Mouse (Mus musculus): Measurements from ENCODE around the gene Wnt1. TPM values are rescaled to one million over a fixed set of nuclear protein-coding genes. Genes with fewer than 3 reads are reported as not detected.
A peak's percentile ranks its signal among the peaks of the same experiment; 100 is the strongest.

Gene Wnt1
- polyA plus RNA-seq, 1 experiment: not detected

- 0 out of 2 replicates have a peak, but pooled peaks cover 3% of the 10 kb centered on the region for H3K4me1 ChIP-seq (ENCODE audit: control insufficient read depth, insufficient read depth, low read length)
- H3K27me3 ChIP-seq (replicated peaks; ENCODE audit: control insufficient read depth, insufficient read depth, low read length): peaks cover 3% of the 10 kb centered on the region
- DNase-seq: no peak
- WGBS: 8% methylated on average over 13 of the region's 13 CpGs
- no peak overlapping the region for H3K27ac ChIP-seq (ENCODE audit: insufficient read depth, low read depth, low read length)
- no peak for TF ChIP-seq CTCF (conservative IDR thresholded peaks at IDR 0.05; ENCODE audit: insufficient read depth, insufficient read length, low read depth, low read length)
- no peak for TF ChIP-seq POLR2A (IDR thresholded peaks at IDR 0.05; ENCODE audit: low read depth, low read length)
- H3K36me3 ChIP-seq (ENCODE audit: control insufficient read depth, insufficient read depth, low read length): no peaks in the 10 kb centered on the region
- H3K4me3 ChIP-seq (ENCODE audit: insufficient read depth, low read depth, low read length): no peak overlapping the region
Measured at GRCm38 (mm10) chr15:98796803-98797595, 7.3 kb downstream of the Wnt1 start.

DNA sequence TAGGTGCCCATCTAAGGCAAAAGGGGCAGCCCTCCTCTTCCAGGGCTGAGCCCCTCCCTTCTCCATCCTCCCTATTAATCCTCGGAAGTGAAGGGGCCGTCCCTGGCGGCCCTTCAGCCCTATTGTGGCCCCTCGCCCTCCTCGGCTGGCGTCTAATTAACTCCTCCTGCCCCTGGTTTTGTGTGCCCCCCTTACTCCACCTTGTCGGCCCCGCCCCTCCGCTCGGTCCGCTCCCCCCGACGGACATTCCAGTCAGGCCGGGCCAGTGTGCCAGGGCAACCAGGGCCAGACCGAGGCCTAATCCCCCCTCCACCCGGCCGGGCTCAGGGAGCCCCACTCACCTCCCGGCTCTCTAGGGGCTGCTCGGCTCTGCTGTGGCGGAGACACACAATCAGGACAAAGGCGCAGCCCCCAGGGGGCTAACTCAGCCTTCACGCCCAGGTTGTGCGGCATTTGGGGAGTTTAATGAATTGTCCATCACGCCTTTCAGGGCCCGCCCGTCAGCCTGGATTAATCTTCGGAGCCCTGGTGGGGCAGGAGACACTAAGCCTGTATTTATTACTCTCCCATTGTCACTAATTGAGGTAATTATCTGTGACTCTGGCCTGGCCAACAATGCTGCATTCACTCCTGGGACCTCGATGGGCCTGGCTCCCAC lies 8.3 kb downstream of the Wnt1 start:
- 25% methylated on average over 28 of the region's 28 CpGs for WGBS
- TF ChIP-seq CTCF (conservative IDR thresholded peaks at IDR 0.05; ENCODE audit: insufficient read depth, insufficient read length, low read depth, low read length) (no peak), POLR2A (IDR thresholded peaks at IDR 0.05; ENCODE audit: low read depth, low read length) (no peak)

DNA sequence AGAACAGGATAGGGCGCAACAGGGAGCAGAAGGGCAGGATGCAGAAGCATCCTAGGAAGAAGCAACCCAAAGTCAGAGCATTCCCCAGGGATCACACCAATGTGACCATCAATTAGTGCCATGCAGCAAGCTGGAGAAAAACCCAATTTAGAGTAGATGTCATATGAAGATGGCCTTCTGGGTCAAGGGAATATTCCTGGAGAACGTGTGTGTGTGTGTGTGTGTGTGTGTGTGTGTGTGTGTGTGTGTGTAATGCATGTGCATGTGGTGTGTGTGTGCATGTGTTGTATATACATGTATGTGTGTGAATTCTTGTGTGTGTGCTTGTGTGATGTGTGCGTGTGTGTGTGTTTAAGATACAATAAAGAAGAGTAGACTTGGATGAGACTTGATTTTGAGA lies 9.2 kb downstream of the Wnt1 start:
- no peaks in the 10 kb centered on the region for H3K36me3 ChIP-seq (ENCODE audit: control insufficient read depth, insufficient read depth, low read length)
- WGBS: 64% methylated on average over 3 of the region's 3 CpGs
- no peak for DNase-seq
- no peak overlapping the region for H3K27ac ChIP-seq (ENCODE audit: insufficient read depth, low read depth, low read length)
- no peaks in the 10 kb centered on the region for H3K4me1 ChIP-seq (ENCODE audit: control insufficient read depth, insufficient read depth, low read length)
- H3K4me3 ChIP-seq (ENCODE audit: insufficient read depth, low read depth, low read length): no peak overlapping the region
- TF ChIP-seq POLR2A (IDR thresholded peaks at IDR 0.05; ENCODE audit: low read depth, low read length) (no peak), CTCF (conservative IDR thresholded peaks at IDR 0.05; ENCODE audit: insufficient read depth, insufficient read length, low read depth, low read length) (no peak)
- H3K27me3 ChIP-seq (replicated peaks; ENCODE audit: control insufficient read depth, insufficient read depth, low read length): no peaks in the 10 kb centered on the region

More for the DNA sequence above, 8.3 kb downstream of the Wnt1 start:
- Histone ChIP-seq H3K27ac (ENCODE audit: insufficient read depth, low read depth, low read length) (no peak overlapping the region), H3K27me3 (replicated peaks; ENCODE audit: control insufficient read depth, insufficient read depth, low read length) (no peaks in the 10 kb centered on the region), H3K36me3 (ENCODE audit: control insufficient read depth, insufficient read depth, low read length) (no peaks in the 10 kb centered on the region), H3K4me1 (ENCODE audit: control insufficient read depth, insufficient read depth, low read length) (no peaks in the 10 kb centered on the region), H3K4me3 (ENCODE audit: insufficient read depth, low read depth, low read length) (no peak overlapping the region)
- no peak for DNase-seq

DNA sequence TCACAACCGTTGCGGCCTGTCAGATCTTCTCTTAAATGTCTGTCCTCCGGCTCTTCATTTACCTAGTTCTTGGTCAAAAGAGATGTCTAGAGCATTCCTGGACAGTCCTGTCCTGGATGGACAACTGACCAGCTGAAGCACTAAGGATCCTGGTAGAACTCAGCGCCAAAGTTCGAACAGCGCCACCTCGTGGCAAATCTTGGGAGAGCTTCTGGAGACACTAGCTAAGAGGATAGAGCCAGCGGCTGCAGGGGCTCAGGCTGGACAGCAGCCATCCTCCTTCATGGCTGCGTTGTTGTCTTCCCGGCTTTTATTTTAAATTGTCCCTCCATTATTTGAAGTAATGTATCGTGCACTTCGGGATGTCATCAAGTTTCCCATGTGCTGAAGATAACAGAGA lies 9.7 kb downstream of the Wnt1 start:
- 11% methylated on average over 12 of the region's 12 CpGs for WGBS

GRCm38 (mm10) chr15:98802926-98803325 lies 13.3 kb downstream of the Wnt1 start:
- WGBS: 24% methylated on average over 8 of the region's 8 CpGs
- H3K4me3 ChIP-seq (ENCODE audit: insufficient read depth, low read depth, low read length): no peak overlapping the region
- H3K4me1 ChIP-seq (ENCODE audit: control insufficient read depth, insufficient read depth, low read length): peaks cover 1% of the 10 kb centered on the region; the same call in 1 of the 2 replicates
- H3K36me3 ChIP-seq (ENCODE audit: control insufficient read depth, insufficient read depth, low read length): no peaks in the 10 kb centered on the region
- no peak overlapping the region for H3K27ac ChIP-seq (ENCODE audit: insufficient read depth, low read depth, low read length)
- no peak for TF ChIP-seq POLR2A (IDR thresholded peaks at IDR 0.05; ENCODE audit: low read depth, low read length)
- TF ChIP-seq CTCF (conservative IDR thresholded peaks at IDR 0.05; ENCODE audit: insufficient read depth, insufficient read length, low read depth, low read length): no peak
- DNase-seq: peak; percentile 72
- peaks cover 3% of the 10 kb centered on the region; the same call in 1 of the 2 replicates for H3K27me3 ChIP-seq (replicated peaks; ENCODE audit: control insufficient read depth, insufficient read depth, low read length)

More for the DNA sequence above, 9.7 kb downstream of the Wnt1 start:
- Histone ChIP-seq H3K36me3 (ENCODE audit: control insufficient read depth, insufficient read depth, low read length) (no peaks in the 10 kb centered on the region), H3K4me1 (ENCODE audit: control insufficient read depth, insufficient read depth, low read length) (no peaks in the 10 kb centered on the region), H3K27me3 (replicated peaks; ENCODE audit: control insufficient read depth, insufficient read depth, low read length) (no peaks in the 10 kb centered on the region), H3K27ac (ENCODE audit: insufficient read depth, low read depth, low read length) (no peak overlapping the region), H3K4me3 (ENCODE audit: insufficient read depth, low read depth, low read length) (no peak overlapping the region)
- TF ChIP-seq CTCF (conservative IDR thresholded peaks at IDR 0.05; ENCODE audit: insufficient read depth, insufficient read length, low read depth, low read length): peak; percentile 86
- TF ChIP-seq POLR2A (IDR thresholded peaks at IDR 0.05; ENCODE audit: low read depth, low read length): no peak
- peak; percentile 77 for DNase-seq

DNA sequence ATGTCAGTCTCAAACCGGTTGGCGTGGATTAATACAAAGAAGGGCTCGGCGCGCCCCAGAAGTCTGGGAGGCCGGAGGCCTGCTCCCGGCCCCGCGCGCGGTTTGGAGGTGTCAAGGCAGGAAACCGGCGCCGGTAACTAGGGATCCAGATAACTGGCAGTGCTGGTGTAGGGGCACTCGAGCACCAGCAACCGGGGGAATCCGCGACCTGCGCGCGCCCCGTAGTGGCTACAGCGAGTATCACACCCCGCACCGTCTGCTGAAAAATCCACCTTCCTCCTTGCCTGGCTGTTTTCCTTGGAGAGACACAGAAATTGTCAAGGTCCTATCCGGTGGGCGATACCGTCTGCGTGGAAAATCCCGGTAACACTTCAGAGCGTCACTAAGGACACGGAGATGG lies 14.4 kb downstream of the Wnt1 start:
- 1% methylated on average over 32 of the region's 32 CpGs for WGBS
- peaks cover 3% of the 10 kb centered on the region; the same call in 1 of the 2 replicates for H3K27me3 ChIP-seq (replicated peaks; ENCODE audit: control insufficient read depth, insufficient read depth, low read length)
- H3K4me1 ChIP-seq (ENCODE audit: control insufficient read depth, insufficient read depth, low read length): peaks cover 4% of the 10 kb centered on the region; the same call in 1 of the 2 replicates
- no peak overlapping the region for H3K4me3 ChIP-seq (ENCODE audit: insufficient read depth, low read depth, low read length)
- no peak overlapping the region for H3K27ac ChIP-seq (ENCODE audit: insufficient read depth, low read depth, low read length)
- no peaks in the 10 kb centered on the region for H3K36me3 ChIP-seq (ENCODE audit: control insufficient read depth, insufficient read depth, low read length)
- TF ChIP-seq POLR2A (IDR thresholded peaks at IDR 0.05; ENCODE audit: low read depth, low read length) (no peak), CTCF (conservative IDR thresholded peaks at IDR 0.05; ENCODE audit: insufficient read depth, insufficient read length, low read depth, low read length) (peak; percentile 78)
- DNase-seq: peak; percentile 87
